Mouse (Mus musculus) cerebellum, adult 2 months (tissue): ENCODE results near the gene Tenm2. TPM values are rescaled to one million over a fixed set of nuclear protein-coding genes. Genes with fewer than 3 reads are reported as not detected.

Source experiments
- DNase-seq, 2 experiments: peaks; one replicate each; pipeline ENCODE4 v3.0.0; 2021
- H3K27ac ChIP-seq: fragments of 200-500 bp; 2 replicates; pipeline ENCODE4 v1.5.1; 2012; ENCODE audit warnings: low read length, control low read depth, inconsistent platforms; ENCODE audit not compliant: insufficient read depth
- H3K27me3 ChIP-seq: fragments of 200-500 bp; 2 replicates; pipeline ENCODE4 v1.6.1; 2012; ENCODE audit warnings: inconsistent platforms, mild to moderate bottlenecking, low read length, moderate library complexity; ENCODE audit not compliant: control insufficient read depth, insufficient read depth
- H3K4me1 ChIP-seq: fragments of 200-500 bp; 2 replicates; pipeline ENCODE4 v1.6.1; 2011; ENCODE audit warnings: low read length; ENCODE audit not compliant: control insufficient read depth, insufficient read depth
- H3K4me3 ChIP-seq: fragments of 200-500 bp; replicated peaks from 2 replicates; pipeline ENCODE3; 2011; ENCODE audit warnings: mild to moderate bottlenecking, low read depth, low read length, control low read depth; ENCODE audit not compliant: insufficient read depth
- CTCF ChIP-seq: fragments of 200-500 bp; IDR thresholded peaks from 2 replicates; pipeline ENCODE4 v1.5.1; 2011; ENCODE audit warnings: low read depth, mild to moderate bottlenecking, control low read depth, low read length, moderate library complexity, borderline replicate concordance; ENCODE audit not compliant: insufficient read depth
- POLR2A ChIP-seq: fragments of 200-500 bp; IDR thresholded peaks from 2 replicates; pipeline ENCODE4 v1.6.1; 2011; ENCODE audit warnings: low read length, control low read depth, borderline replicate concordance; ENCODE audit not compliant: insufficient read depth
- WGBS: fragments of 180-500 bp; shearing (Covaris S2); methylation state at CpG from one replicate; pipeline ENCODE4 v1.1.7; 2018; 5-methylcytosine and 5-hydroxymethylcytosine counted together
- polyA plus RNA-seq: library from polyadenylated mRNA; depleted of rRNA; stranded (reverse); fragments of >200 nt; gene quantifications from 2 replicates; pipeline ENCODE4 v1.2.3, GENCODE M21; 2012

Tenm2 gene
- polyA plus RNA-seq, 1 experiment = 9.1 TPM

DNA sequence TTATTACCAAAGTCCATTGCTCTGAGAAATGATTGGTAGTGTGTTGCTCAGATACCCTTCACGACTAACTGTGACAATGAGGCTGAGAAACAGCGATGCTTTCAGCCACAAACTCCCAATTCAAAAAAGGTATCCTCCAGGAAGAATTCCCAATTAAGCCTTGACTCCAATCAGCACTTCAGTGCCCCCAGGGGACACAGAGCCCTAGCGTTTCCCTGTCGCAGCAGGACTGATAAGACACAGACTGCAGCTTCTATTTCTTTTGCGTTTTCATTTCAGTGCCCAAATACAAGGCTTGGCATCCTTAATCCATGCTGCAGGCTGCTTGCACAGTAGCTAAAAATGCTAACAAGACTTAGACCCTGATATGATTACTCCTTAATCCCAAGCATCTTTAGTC lies 1186.2 kb downstream of the Tenm2 start:
- no peak for TF ChIP-seq POLR2A
- no peak for TF ChIP-seq CTCF
- Histone ChIP-seq H3K27me3 (no peaks in the 10 kb centered on the region), H3K4me1 (no peaks in the 10 kb centered on the region), H3K27ac (no peak overlapping the region), H3K4me3 (no peak overlapping the region)
- 44% methylated on average over 5 of the region's 5 CpGs for WGBS
- no peak for DNase-seq

DNA sequence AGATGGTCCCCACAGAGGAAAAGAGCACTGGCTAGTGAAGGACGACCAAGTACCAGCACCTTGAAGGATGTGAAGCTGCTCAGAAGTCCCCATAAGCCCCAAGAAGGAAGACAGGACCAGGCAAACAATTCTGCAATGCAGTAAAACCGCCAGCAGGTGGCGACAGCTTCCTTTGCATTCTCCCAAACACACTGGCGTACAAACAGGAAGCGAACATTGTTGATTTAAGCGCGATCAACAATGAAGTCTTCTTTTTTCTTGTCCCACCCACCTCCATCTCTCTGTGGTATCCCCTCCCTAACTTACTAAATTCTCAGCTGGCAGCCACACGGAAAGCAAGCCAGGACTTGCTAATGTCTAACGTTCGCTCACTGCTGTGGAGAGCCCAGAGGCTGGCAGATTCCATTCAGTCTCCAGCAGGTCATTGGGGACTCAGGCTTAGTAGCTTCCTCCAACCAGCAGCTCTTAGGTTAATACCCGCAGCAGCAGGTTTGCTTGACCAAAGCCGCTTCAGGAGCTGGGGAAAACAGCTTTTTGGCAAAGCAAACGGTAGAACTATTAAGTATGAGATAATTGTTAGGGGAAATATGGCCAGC lies 1190.0 kb downstream of the Tenm2 start:
- peak; percentile 74 to 81 for DNase-seq
- Histone ChIP-seq H3K4me1 (no peaks in the 10 kb centered on the region), H3K27ac (no peak overlapping the region), H3K4me3 (peak overlapping the region; percentile 76), H3K27me3 (no peaks in the 10 kb centered on the region)
- no peak for TF ChIP-seq POLR2A
- peak; percentile 96 for TF ChIP-seq CTCF
- 5% methylated on average over 13 of the region's 13 CpGs for WGBS

DNA sequence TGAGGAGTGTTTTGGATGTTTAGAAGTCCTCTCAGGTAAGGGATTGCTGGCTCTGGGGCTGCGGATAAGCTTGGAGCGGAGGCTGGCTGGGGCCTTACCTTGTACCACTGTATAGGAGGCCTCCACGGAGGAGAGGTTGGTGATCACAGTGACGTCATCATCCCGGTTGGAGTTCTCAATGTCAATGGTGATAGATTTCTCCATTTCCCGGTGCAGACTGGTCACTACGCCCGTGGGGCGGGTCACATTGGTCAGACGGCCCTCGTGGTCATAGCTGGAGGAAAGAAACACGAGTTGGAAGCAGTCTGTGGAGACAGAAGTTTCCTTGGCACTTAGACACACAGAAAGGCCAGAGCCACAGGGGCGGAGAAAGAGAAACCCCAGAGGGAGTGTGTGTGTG lies 1194.4 kb downstream of the Tenm2 start:
- no peak overlapping the region for H3K27ac ChIP-seq
- TF ChIP-seq POLR2A = no peak
- TF ChIP-seq CTCF = no peak
- no peaks in the 10 kb centered on the region for H3K27me3 ChIP-seq
- 87% methylated on average over 13 of the region's 13 CpGs for WGBS
- DNase-seq = no peak
- H3K4me3 ChIP-seq = no peak overlapping the region
- no peaks in the 10 kb centered on the region for H3K4me1 ChIP-seq

DNA sequence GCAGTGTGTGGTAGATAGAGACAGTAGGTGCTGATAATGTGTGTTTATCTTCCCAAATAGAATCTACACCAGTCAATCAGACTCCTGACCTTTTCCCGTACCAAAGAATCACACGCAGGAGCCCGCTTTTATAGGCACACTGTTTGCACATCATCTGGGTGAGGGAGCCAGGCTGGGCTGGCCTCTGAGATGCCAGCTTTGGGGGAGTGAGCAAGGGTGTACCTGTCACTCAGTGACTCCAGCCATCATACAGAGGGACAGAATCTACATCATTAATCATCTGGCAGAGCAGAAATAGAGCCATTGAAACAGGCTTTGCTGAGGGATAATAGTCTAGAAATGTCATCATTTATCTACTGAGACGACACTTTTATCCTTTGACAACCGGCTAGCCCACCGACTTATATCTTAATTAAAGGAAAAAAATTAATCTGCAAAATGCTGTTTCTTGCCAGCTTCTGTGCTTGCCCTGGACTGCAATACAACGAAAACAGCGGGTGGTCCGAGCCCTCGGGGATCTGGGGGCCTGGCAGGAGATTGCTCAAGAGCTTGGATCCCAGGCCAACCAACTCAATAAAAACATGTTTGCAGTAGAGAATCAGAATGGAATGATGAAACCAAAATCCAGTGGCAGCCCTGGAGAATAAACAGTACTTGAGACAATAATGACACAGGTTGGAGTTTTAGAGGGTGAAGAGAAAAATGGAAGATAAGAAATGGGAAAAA lies 1195.1 kb downstream of the Tenm2 start:
- WGBS = 60% methylated on average over 10 of the region's 10 CpGs
- no peaks in the 10 kb centered on the region for H3K27me3 ChIP-seq
- TF ChIP-seq CTCF (no peak), POLR2A (no peak)
- H3K27ac ChIP-seq = no peak overlapping the region
- no peak overlapping the region for H3K4me3 ChIP-seq
- H3K4me1 ChIP-seq = peaks cover 6% of the 10 kb centered on the region
- no peak for DNase-seq

DNA sequence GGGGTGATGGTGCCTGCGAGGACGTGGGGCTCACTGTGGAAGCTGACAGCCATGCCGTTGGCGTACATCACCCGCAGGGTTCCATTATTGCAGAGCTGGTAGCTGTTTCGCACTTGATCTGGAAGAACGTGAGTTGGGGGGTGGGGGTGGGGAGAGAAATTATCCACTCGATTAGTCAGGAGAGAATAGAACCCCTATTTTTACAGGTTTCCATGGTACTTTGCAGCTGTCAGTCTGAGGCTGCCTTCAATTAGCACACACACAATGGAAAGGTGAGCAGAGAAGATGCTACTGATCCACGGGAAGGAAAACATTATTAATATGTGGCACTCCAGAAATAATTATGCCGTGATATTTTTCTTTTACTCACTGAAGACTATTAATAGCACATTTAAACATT lies 1195.9 kb downstream of the Tenm2 start:
- no peak overlapping the region for H3K4me3 ChIP-seq
- no peak for DNase-seq
- TF ChIP-seq POLR2A (no peak), CTCF (no peak)
- H3K4me1 ChIP-seq = peaks cover 6% of the 10 kb centered on the region
- H3K27me3 ChIP-seq = no peaks in the 10 kb centered on the region
- no peak overlapping the region for H3K27ac ChIP-seq
- 87% methylated on average over 10 of the region's 10 CpGs for WGBS

DNA sequence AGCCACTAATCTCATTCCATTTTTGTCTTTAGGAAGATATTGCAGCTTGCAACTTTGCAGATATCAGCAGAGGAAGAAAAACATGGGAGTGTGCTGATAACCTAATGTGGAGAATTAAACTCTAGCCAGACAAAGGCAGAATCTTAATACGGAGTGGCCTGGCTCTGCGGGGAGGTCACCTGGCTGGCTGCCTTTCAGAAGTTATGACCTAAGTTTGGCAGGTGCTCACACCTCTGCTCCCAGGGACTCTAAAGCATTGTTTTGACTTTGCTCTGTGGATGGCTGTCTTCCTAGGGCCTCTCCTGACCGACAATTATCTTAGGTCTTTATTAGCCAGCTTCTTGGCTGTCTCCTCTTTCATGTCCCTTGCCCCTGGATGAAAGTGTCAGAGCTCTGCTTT lies 1197.4 kb downstream of the Tenm2 start:
- H3K4me1 ChIP-seq = peaks cover 6% of the 10 kb centered on the region
- no peak for TF ChIP-seq CTCF
- no peak for TF ChIP-seq POLR2A
- no peaks in the 10 kb centered on the region for H3K27me3 ChIP-seq
- no peak overlapping the region for H3K27ac ChIP-seq
- WGBS = 88% methylated on average over 3 of the region's 3 CpGs
- H3K4me3 ChIP-seq = no peak overlapping the region
- no peak for DNase-seq

DNA sequence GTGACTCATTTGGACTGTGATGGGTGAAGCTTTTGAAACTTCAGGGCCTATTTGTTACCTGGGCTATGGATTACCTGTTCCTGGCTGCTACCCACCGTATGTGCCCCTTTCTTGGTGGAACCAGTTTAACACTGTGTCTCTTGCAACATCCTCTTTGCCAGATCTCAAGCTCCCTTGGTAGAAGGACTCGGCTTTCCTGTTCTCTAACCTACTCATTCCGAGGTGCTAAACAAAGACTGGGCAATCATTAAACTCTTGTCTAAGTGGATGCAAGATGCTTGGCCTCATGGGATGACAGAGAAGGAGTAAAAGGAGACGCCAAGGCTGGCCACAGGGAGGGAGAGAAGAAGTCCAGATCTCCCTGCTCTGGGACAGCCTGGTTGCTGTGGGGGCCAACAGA lies 1198.5 kb downstream of the Tenm2 start:
- no peak overlapping the region for H3K27ac ChIP-seq
- DNase-seq = no peak
- H3K27me3 ChIP-seq = no peaks in the 10 kb centered on the region
- no peak for TF ChIP-seq POLR2A
- no peak for TF ChIP-seq CTCF
- no peak overlapping the region for H3K4me3 ChIP-seq
- 97% methylated on average over 4 of the region's 4 CpGs for WGBS
- H3K4me1 ChIP-seq = peaks cover 6% of the 10 kb centered on the region

DNA sequence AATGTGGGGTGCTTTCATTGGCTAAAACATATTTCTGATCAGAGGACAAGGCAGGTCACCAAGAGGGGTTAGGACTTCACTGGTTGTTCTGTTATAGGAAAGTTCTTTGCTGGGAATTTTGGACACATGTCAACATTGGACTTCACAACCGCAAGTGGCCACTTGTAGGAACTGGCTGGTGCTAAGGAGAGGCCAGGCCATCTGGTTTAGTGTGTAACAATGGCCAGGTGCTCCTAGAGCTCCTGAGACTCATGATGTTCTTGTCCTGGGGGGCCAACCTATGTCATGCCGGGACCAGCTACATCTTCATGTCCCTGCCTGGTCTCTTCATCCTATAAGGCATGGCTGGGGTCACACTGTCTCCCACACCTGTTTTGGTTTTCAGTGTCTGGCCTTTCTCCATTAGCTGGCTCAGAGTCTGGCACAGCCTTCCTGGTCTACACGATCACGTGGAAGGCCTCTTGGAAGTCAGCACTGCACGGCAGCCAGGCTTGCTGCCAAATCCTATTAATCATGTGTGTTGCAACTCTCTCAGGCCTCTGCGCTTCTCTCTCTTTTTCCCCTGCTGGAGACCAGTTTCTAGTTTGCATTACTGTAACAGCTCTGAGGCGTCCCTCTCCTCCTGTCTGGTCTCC lies 1199.6 kb downstream of the Tenm2 start:
- H3K27me3 ChIP-seq = no peaks in the 10 kb centered on the region
- no peak overlapping the region for H3K4me3 ChIP-seq
- no peak for TF ChIP-seq CTCF
- no peak for TF ChIP-seq POLR2A
- DNase-seq = peak; percentile 75 to 87
- H3K27ac ChIP-seq = no peak overlapping the region
- 5% methylated on average over 7 of the region's 7 CpGs for WGBS
- peaks cover 6% of the 10 kb centered on the region for H3K4me1 ChIP-seq

DNA sequence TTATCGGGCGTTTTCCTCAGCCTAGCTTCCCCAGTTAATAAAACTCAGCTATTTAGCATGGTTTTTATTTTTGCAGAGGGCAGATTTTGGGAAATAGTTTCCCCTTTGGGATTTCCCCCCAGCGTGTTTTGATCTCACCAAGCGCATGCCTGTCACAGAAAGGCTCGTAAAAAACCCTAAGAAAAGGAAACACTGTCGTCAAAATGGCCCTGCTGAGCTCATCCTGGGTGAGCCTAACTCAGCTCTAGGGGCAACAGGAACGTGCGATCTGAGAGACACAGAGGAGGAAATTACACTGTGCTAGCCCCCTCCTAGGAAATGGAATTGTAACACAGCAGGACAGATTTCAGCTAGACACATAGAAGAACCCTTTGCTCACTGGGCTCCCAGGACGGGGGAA lies 1204.0 kb downstream of the Tenm2 start:
- WGBS = 75% methylated on average over 9 of the region's 9 CpGs
- DNase-seq = no peak
- Histone ChIP-seq H3K27ac (no peak overlapping the region), H3K4me1 (peaks cover 6% of the 10 kb centered on the region), H3K4me3 (no peak overlapping the region), H3K27me3 (no peaks in the 10 kb centered on the region)
- TF ChIP-seq POLR2A = no peak
- no peak for TF ChIP-seq CTCF
